Mouse (Mus musculus): ENCODE results near the gene Gm11444.

Gene Gm11444

GRCm38 (mm10) chr11:85857997-85858698 lies 8.0 kb upstream of the Gm11444 start:
- DNase-seq = no peak

- DNase-seq = no peak
These were observed 625 bp upstream of the Gm11444 start for GRCm38 (mm10) chr11:85850758-85851157.

GRCm38 (mm10) chr11:85849037-85849436 lies 1.1 kb downstream of the Gm11444 start:
- DNase-seq = no peak

GRCm38 (mm10) chr11:85846509-85846908 lies 3.6 kb downstream of the Gm11444 start:
- no peak for DNase-seq

- no peak for DNase-seq
These were observed 4.2 kb downstream of the Gm11444 start for GRCm38 (mm10) chr11:85845921-85846320.

GRCm38 (mm10) chr11:85844971-85845370 lies 5.2 kb downstream of the Gm11444 start:
- DNase-seq = no peak

GRCm38 (mm10) chr11:85844144-85844965 lies 5.8 kb downstream of the Gm11444 start:
- peak; percentile 83 for DNase-seq

- peak; percentile 43 for DNase-seq
These were observed 6.8 kb downstream of the Gm11444 start for GRCm38 (mm10) chr11:85843347-85843692.

GRCm38 (mm10) chr11:85842596-85843346 lies 7.4 kb downstream of the Gm11444 start:
- DNase-seq = no peak

GRCm38 (mm10) chr11:85841980-85842379 lies 8.2 kb downstream of the Gm11444 start:
- peak; percentile 50 for DNase-seq

GRCm38 (mm10) chr11:85841211-85841681 lies 8.9 kb downstream of the Gm11444 start:
- DNase-seq = no peak

GRCm38 (mm10) chr11:85840803-85841145 lies 9.4 kb downstream of the Gm11444 start:
- no peak for DNase-seq

- DNase-seq = no peak
These were observed 9.9 kb downstream of the Gm11444 start for GRCm38 (mm10) chr11:85840031-85840802.

GRCm38 (mm10) chr11:85839258-85840030 lies 10.7 kb downstream of the Gm11444 start:
- DNase-seq = no peak

- no peak for DNase-seq
These were observed 11.5 kb downstream of the Gm11444 start for GRCm38 (mm10) chr11:85838424-85839257.

GRCm38 (mm10) chr11:85837648-85838423 lies 12.3 kb downstream of the Gm11444 start:
- DNase-seq = no peak

- no peak for DNase-seq
These were observed 12.9 kb downstream of the Gm11444 start for GRCm38 (mm10) chr11:85837291-85837647.

GRCm38 (mm10) chr11:85836523-85837290 lies 13.4 kb downstream of the Gm11444 start:
- DNase-seq = no peak

GRCm38 (mm10) chr11:85835753-85836522 lies 14.2 kb downstream of the Gm11444 start:
- no peak for DNase-seq

Measured in right cerebral cortex, postnatal 14 days (tissue).